Mouse (Mus musculus) liver, postnatal 0 days (tissue): ENCODE results near the gene Itch. TPM values are rescaled to one million over a fixed set of nuclear protein-coding genes. Genes with fewer than 3 reads are reported as not detected.

Experiments
- ATAC-seq: fragments of 200-750 bp; cut with Nextera tagmentation; 2 replicates; pipeline ENCODE4 v1.8.0; 2017; ENCODE audit warnings: mild to moderate bottlenecking, moderate library complexity
- DNase-seq: peaks from one replicate; pipeline ENCODE4 v3.0.0-alpha.2; 2016
- H3K27ac ChIP-seq: fragments of 300-500 bp; sonication (generic); 2 replicates; pipeline ENCODE4 v1.5.1; 2014; ENCODE audit warnings: antibody characterized with exemption, moderate library complexity, mild to moderate bottlenecking, low read depth
- H3K27me3 ChIP-seq: fragments of 300-500 bp; sonication (generic); 2 replicates; pipeline ENCODE4 v1.6.1; 2014; ENCODE audit warnings: low read length, control low read depth, mixed read lengths; ENCODE audit not compliant: insufficient read depth
- H3K36me3 ChIP-seq: fragments of 300-500 bp; sonication (generic); replicated peaks from 2 replicates; pipeline ENCODE4 v1.6.1; 2014; ENCODE audit warnings: mild to moderate bottlenecking, control low read depth, low read length, moderate library complexity, mixed read lengths; ENCODE audit not compliant: insufficient read depth
- H3K4me1 ChIP-seq: fragments of 300-500 bp; sonication (generic); 2 replicates; pipeline ENCODE4 v1.6.1; 2014; ENCODE audit warnings: antibody characterized with exemption, mild to moderate bottlenecking, control low read depth; ENCODE audit not compliant: insufficient read depth
- H3K4me2 ChIP-seq: fragments of 300-500 bp; sonication (generic); 2 replicates; pipeline ENCODE4 v1.6.1; 2014; ENCODE audit warnings: low read depth, mild to moderate bottlenecking, low read length, moderate library complexity, mixed read lengths
- H3K4me3 ChIP-seq: fragments of 300-500 bp; sonication (generic); 2 replicates; pipeline ENCODE4 v1.5.1; 2014; ENCODE audit warnings: low read depth, low read length
- H3K9ac ChIP-seq: fragments of 300-500 bp; sonication (generic); replicated peaks from 2 replicates; pipeline ENCODE4 v1.6.1; 2014; ENCODE audit warnings: mild to moderate bottlenecking, moderate library complexity
- H3K9me3 ChIP-seq: fragments of 300-500 bp; sonication (generic); 2 replicates; pipeline ENCODE4 v1.6.1; 2016; ENCODE audit warnings: mild to moderate bottlenecking, control low read depth, low read length, mixed read lengths
- CTCF ChIP-seq: sonication (generic); IDR thresholded peaks from 2 replicates; pipeline ENCODE4 v1.5.1; 2016; ENCODE audit warnings: antibody characterized with exemption, low read depth
- EP300 ChIP-seq: IDR thresholded peaks from 2 replicates; pipeline ENCODE4 v1.6.1; 2016; ENCODE audit warnings: antibody characterized with exemption, low read depth, mild to moderate bottlenecking
- WGBS: fragments of 180-500 bp; shearing (Covaris S2); extraction: QIAGEN DNeasy Blood & Tissue Kit; methylation state at CpG from one replicate; pipeline ENCODE4 v1.1.7; 2014; ENCODE audit not compliant: insufficient replicate concordance; 5-methylcytosine and 5-hydroxymethylcytosine counted together
- polyA plus RNA-seq: library from polyadenylated mRNA; unstranded; fragments of >200 nt; fragmentation: Nextera tagmentation; extraction: Ambion mirVana; gene quantifications from 2 replicates; pipeline ENCODE4 v1.2.1, GENCODE M21; 2015

Itch gene
- polyA plus RNA-seq, 1 experiment from 2014 or later = 12.7 TPM

- Histone ChIP-seq H3K4me3 (no peak overlapping the region), H3K4me2 (no peak overlapping the region), H3K36me3 (no peaks in the 10 kb centered on the region), H3K9ac (no peak overlapping the region), H3K9me3 (no peaks in the 10 kb centered on the region), H3K27ac (no peak overlapping the region), H3K4me1 (peaks cover 31% of the 10 kb centered on the region), H3K27me3 (no peaks in the 10 kb centered on the region)
- ATAC-seq (no peak), DNase-seq (no peak)
- WGBS = 21% methylated on average over 4 of the region's 4 CpGs
- no peak for TF ChIP-seq EP300
- TF ChIP-seq CTCF = no peak
These were observed 39.9 kb upstream of the Itch start for GRCm38 (mm10) chr2:155093418-155093817.

- no peak overlapping the region for H3K4me2 ChIP-seq
- H3K9me3 ChIP-seq = no peaks in the 10 kb centered on the region
- no peak for DNase-seq
- H3K27me3 ChIP-seq = no peaks in the 10 kb centered on the region
- 83% methylated on average over 9 of the region's 9 CpGs for WGBS
- no peaks in the 10 kb centered on the region for H3K36me3 ChIP-seq
- no peak overlapping the region for H3K4me3 ChIP-seq
- H3K9ac ChIP-seq = no peak overlapping the region
- peak; percentile 46 for TF ChIP-seq CTCF
- no peak for TF ChIP-seq EP300
- no peak for ATAC-seq
- peaks cover 15% of the 10 kb centered on the region for H3K4me1 ChIP-seq
- no peak overlapping the region for H3K27ac ChIP-seq
These were observed 34.5 kb upstream of the Itch start for GRCm38 (mm10) chr2:155098720-155099380.

GRCm38 (mm10) chr2:155099421-155099820 lies 33.9 kb upstream of the Itch start:
- Histone ChIP-seq H3K27ac (no peak overlapping the region), H3K27me3 (no peaks in the 10 kb centered on the region), H3K4me2 (no peak overlapping the region), H3K9me3 (no peaks in the 10 kb centered on the region), H3K36me3 (no peaks in the 10 kb centered on the region), H3K9ac (no peak overlapping the region), H3K4me1 (peaks cover 14% of the 10 kb centered on the region), H3K4me3 (no peak overlapping the region)
- ATAC-seq (peak; percentile 53), DNase-seq (peak; percentile 32)
- WGBS = 73% methylated on average over 7 of the region's 7 CpGs
- TF ChIP-seq CTCF (no peak), EP300 (no peak)

- 76% methylated on average over 13 of the region's 14 CpGs for WGBS
- ATAC-seq (no peak; the same call in 1 of the 2 replicates), DNase-seq (no peak)
- TF ChIP-seq CTCF (no peak), EP300 (no peak)
- Histone ChIP-seq H3K9ac (no peak overlapping the region), H3K9me3 (no peaks in the 10 kb centered on the region), H3K36me3 (no peaks in the 10 kb centered on the region), H3K4me2 (no peak overlapping the region), H3K27me3 (no peaks in the 10 kb centered on the region), H3K27ac (peak overlapping the region; percentile 66; the same call in 1 of the 2 replicates), H3K4me1 (peaks cover 14% of the 10 kb centered on the region), H3K4me3 (no peak overlapping the region)
These were observed 33.1 kb upstream of the Itch start for GRCm38 (mm10) chr2:155099994-155100795.

GRCm38 (mm10) chr2:155100796-155101259 lies 32.5 kb upstream of the Itch start:
- ATAC-seq (peak; percentile 32), DNase-seq (peak; percentile 24)
- 38% methylated on average over 3 of the region's 3 CpGs for WGBS
- no peaks in the 10 kb centered on the region for H3K36me3 ChIP-seq
- peaks cover 14% of the 10 kb centered on the region for H3K4me1 ChIP-seq
- H3K4me3 ChIP-seq = no peak overlapping the region
- H3K9ac ChIP-seq = no peak overlapping the region
- TF ChIP-seq CTCF (no peak), EP300 (no peak)
- peak overlapping the region; percentile 66 for H3K27ac ChIP-seq
- H3K27me3 ChIP-seq = no peaks in the 10 kb centered on the region
- no peak overlapping the region for H3K4me2 ChIP-seq
- H3K9me3 ChIP-seq = no peaks in the 10 kb centered on the region

- WGBS = 40% methylated on average over 6 of the region's 6 CpGs
- peak overlapping the region; percentile 76 for H3K27ac ChIP-seq
These were observed 31.5 kb upstream of the Itch start for GRCm38 (mm10) chr2:155101761-155102181.

More at GRCm38 (mm10) chr2:155101761-155102181, 31.5 kb upstream of the Itch start:
- H3K4me3 ChIP-seq = peak overlapping the region; percentile 13; the same call in 1 of the 2 replicates
- peaks cover 14% of the 10 kb centered on the region for H3K4me1 ChIP-seq
- H3K36me3 ChIP-seq = no peaks in the 10 kb centered on the region
- H3K4me2 ChIP-seq = peak overlapping the region; percentile 61
- ATAC-seq (peak; percentile 70), DNase-seq (peak; percentile 21)
- H3K9me3 ChIP-seq = no peaks in the 10 kb centered on the region
- TF ChIP-seq EP300 (peak; percentile 46; the same call in 1 of the 2 replicates), CTCF (no peak)
- H3K27me3 ChIP-seq = no peaks in the 10 kb centered on the region
- 0 out of 2 replicates have a peak overlapping the region, but pooled peaks have one; percentile 38 for H3K9ac ChIP-seq
